Mouse (Mus musculus): ENCODE results near the gene Ptprn. TPM values are rescaled to one million over a fixed set of nuclear protein-coding genes. Genes with fewer than 3 reads are reported as not detected.

Ptprn gene
- polyA plus RNA-seq, 1 experiment, result 3.6 TPM

- Histone ChIP-seq H3K27me3 (ENCODE audit: control insufficient read depth, insufficient read depth, insufficient read length) (no peaks in the 10 kb centered on the region), H3K79me2 (ENCODE audit: control insufficient read depth, insufficient read depth) (peaks cover 27% of the 10 kb centered on the region), H3K4me3 (peak within 1 kb of the TSS; percentile 88), H3K36me3 (ENCODE audit: control insufficient read depth, insufficient read depth) (peaks cover 20% of the 10 kb centered on the region), H3ac (ENCODE audit: control insufficient read depth, insufficient read length) (peak within 1 kb of the TSS; percentile 64), H3K4me2 (ENCODE audit: low read depth) (peak within 1 kb of the TSS; percentile 94)
- peak; percentile 91 for TF ChIP-seq POLR2AphosphoS2 (IDR thresholded peaks at IDR 0.05; ENCODE audit: insufficient read length, low read depth)
- TF ChIP-seq POLR2A (IDR thresholded peaks at IDR 0.05; ENCODE audit: insufficient read length, low read depth), result peak; percentile 88
- TF ChIP-seq USF1 (IDR thresholded peaks at IDR 0.05; ENCODE audit: low read depth), result no peak
- no peak for TF ChIP-seq TCF12 (IDR thresholded peaks at IDR 0.05; ENCODE audit: insufficient read depth, poor library complexity, severe bottlenecking)
- peak; percentile 27 for TF ChIP-seq SRF (IDR thresholded peaks at IDR 0.05; ENCODE audit: control insufficient read depth, insufficient read length, low read depth)
- no peak for TF ChIP-seq TCF3 (IDR thresholded peaks at IDR 0.05; ENCODE audit: insufficient read length, low read depth)
- TF ChIP-seq REST (IDR thresholded peaks at IDR 0.05; ENCODE audit: insufficient read depth, insufficient read length), result no peak
- no peak for TF ChIP-seq E2F4 (IDR thresholded peaks at IDR 0.05; ENCODE audit: insufficient read depth)
Observed at GRCm38 (mm10) chr1:75210136-75211087, 53.9 kb downstream of the Ptprn start, which contains the start of the genes Glb1l and Stk16. Gene Glb1l, minus strand, starts transcription at chr1:75210813. Gene Stk16, plus strand, starts transcription at chr1:75210838.

DNA sequence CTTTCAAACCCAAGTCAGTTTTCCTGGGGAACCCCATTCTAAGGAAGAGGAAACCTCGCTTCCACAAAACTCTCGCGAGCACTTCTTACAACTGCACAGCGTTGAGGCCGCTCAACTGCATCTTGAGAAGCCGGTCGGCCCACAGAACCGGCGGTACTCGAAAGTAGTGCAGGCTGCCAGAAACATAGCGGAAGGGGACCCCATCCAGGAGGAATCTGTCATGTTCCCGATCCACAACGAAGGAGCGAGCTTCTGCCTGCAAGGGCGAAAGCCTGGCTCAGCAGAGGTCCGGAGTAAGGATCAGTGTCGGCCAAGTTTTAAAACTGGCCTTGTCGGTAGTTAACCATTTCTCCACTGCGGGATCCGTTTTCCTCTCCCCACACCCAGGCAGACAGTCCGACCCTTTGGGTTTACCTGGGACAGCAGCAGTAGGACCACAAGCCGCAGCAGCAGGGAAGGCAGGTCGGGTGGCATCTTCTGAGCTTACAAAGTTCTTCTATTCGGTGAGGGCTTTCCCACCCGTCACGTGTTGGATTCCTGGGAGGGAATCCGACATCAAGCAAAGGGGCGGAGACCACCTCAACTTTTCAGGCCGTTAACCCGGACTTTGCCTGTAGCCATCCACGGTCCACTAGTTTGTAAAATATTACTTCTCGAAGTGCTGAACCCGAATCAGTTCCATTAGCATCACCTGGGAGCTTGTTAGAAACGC is 55.2 kb downstream of the Ptprn start:
- Histone ChIP-seq H3K36me3 (ENCODE audit: control insufficient read depth, insufficient read depth) (peaks cover 10% of the 10 kb centered on the region), H3ac (ENCODE audit: control insufficient read depth, insufficient read length) (no peak overlapping the region)

GRCm38 (mm10) chr1:75201236-75201635 is 63.1 kb downstream of the Ptprn start:
- Histone ChIP-seq H3K4me3 (no peak overlapping the region), H3K27me3 (ENCODE audit: control insufficient read depth, insufficient read depth, insufficient read length) (no peaks in the 10 kb centered on the region), H3K36me3 (ENCODE audit: control insufficient read depth, insufficient read depth) (peaks cover 15% of the 10 kb centered on the region), H3ac (ENCODE audit: control insufficient read depth, insufficient read length) (no peak overlapping the region), H3K79me2 (ENCODE audit: control insufficient read depth, insufficient read depth) (no peaks in the 10 kb centered on the region), H3K4me2 (ENCODE audit: low read depth) (no peak overlapping the region)
- TF ChIP-seq POLR2AphosphoS2 (IDR thresholded peaks at IDR 0.05; ENCODE audit: insufficient read length, low read depth), result no peak
- TF ChIP-seq E2F4 (IDR thresholded peaks at IDR 0.05; ENCODE audit: insufficient read depth), result no peak
- TF ChIP-seq CEBPB (IDR thresholded peaks at IDR 0.05; ENCODE audit: insufficient read depth, poor library complexity, severe bottlenecking), result no peak
- TF ChIP-seq SRF (IDR thresholded peaks at IDR 0.05; ENCODE audit: control insufficient read depth, insufficient read length, low read depth), result no peak
- no peak for TF ChIP-seq TCF3 (IDR thresholded peaks at IDR 0.05; ENCODE audit: insufficient read length, low read depth)

More for the DNA sequence above, 55.2 kb downstream of the Ptprn start:
- Histone ChIP-seq H3K4me2 (ENCODE audit: low read depth) (no peak overlapping the region), H3K79me2 (ENCODE audit: control insufficient read depth, insufficient read depth) (peaks cover 22% of the 10 kb centered on the region), H3K4me3 (no peak overlapping the region), H3K27me3 (ENCODE audit: control insufficient read depth, insufficient read depth, insufficient read length) (no peaks in the 10 kb centered on the region)
- TF ChIP-seq TCF3 (IDR thresholded peaks at IDR 0.05; ENCODE audit: insufficient read length, low read depth) (no peak), USF1 (IDR thresholded peaks at IDR 0.05; ENCODE audit: low read depth) (no peak), SRF (IDR thresholded peaks at IDR 0.05; ENCODE audit: control insufficient read depth, insufficient read length, low read depth) (no peak), MAX (IDR thresholded peaks at IDR 0.05; ENCODE audit: low read depth) (no peak), POLR2AphosphoS2 (IDR thresholded peaks at IDR 0.05; ENCODE audit: insufficient read length, low read depth) (no peak), POLR2A (IDR thresholded peaks at IDR 0.05; ENCODE audit: insufficient read length, low read depth) (no peak), TCF12 (IDR thresholded peaks at IDR 0.05; ENCODE audit: insufficient read depth, poor library complexity, severe bottlenecking) (no peak), MYOG (IDR thresholded peaks at IDR 0.05; ENCODE audit: control insufficient read depth in 1 of 3, insufficient read depth in 1 of 3, insufficient read length in 2 of 3, low read depth in 2 of 3) (no peak), MYOD1 (IDR thresholded peaks at IDR 0.05; ENCODE audit: control insufficient read depth in 1 of 3, insufficient read length in 2 of 3, low read depth in 2 of 3) (no peak), REST (IDR thresholded peaks at IDR 0.05; ENCODE audit: insufficient read depth, insufficient read length) (no peak), CEBPB (IDR thresholded peaks at IDR 0.05; ENCODE audit: insufficient read depth, poor library complexity, severe bottlenecking) (no peak), E2F4 (IDR thresholded peaks at IDR 0.05; ENCODE audit: insufficient read depth) (no peak)

Other genes with a start within 250 kb of the Ptprn start
- gene Nhej1, start 139.3 kb downstream of the Ptprn start, polyA plus RNA-seq (2012; fragmentation: generic; extraction: Trizol), result 4.5 TPM
- 0.08 TPM for gene Slc23a3, start 130.6 kb downstream of the Ptprn start, polyA plus RNA-seq (2012; fragmentation: generic; extraction: Trizol)
- 53.7 TPM for gene Cnppd1, start 121.8 kb downstream of the Ptprn start, polyA plus RNA-seq (2012; fragmentation: generic; extraction: Trizol)
- gene Retreg2, start 121.7 kb downstream of the Ptprn start, polyA plus RNA-seq (2012; fragmentation: generic; extraction: Trizol), result 33.9 TPM
- gene Zfand2b, start 95.9 kb downstream of the Ptprn start, polyA plus RNA-seq (2012; fragmentation: generic; extraction: Trizol), result 43.4 TPM
- gene Abcb6, start 84.1 kb downstream of the Ptprn start, polyA plus RNA-seq (2012; fragmentation: generic; extraction: Trizol), result 61.4 TPM
- 11.4 TPM for gene Ankzf1, start 72.4 kb downstream of the Ptprn start, polyA plus RNA-seq (2012; fragmentation: generic; extraction: Trizol)
- gene Atg9a, start 72.3 kb downstream of the Ptprn start, polyA plus RNA-seq (2012; fragmentation: generic; extraction: Trizol), result 44.6 TPM
- gene Glb1l, start 53.7 kb downstream of the Ptprn start, polyA plus RNA-seq (2012; fragmentation: generic; extraction: Trizol), result 2.0 TPM
- gene Stk16, start 53.7 kb downstream of the Ptprn start, polyA plus RNA-seq (2012; fragmentation: generic; extraction: Trizol), result 86.4 TPM
- 210 TPM for gene Tuba4a, start 44.6 kb downstream of the Ptprn start, polyA plus RNA-seq (2012; fragmentation: generic; extraction: Trizol)
- gene A630095N17Rik, start 32.4 kb downstream of the Ptprn start, polyA plus RNA-seq (2012; fragmentation: generic; extraction: Trizol), result 0.11 TPM
- 54.1 TPM for gene Dnajb2, start 28.1 kb downstream of the Ptprn start, polyA plus RNA-seq (2012; fragmentation: generic; extraction: Trizol)
- gene Resp18, start 13.9 kb upstream of the Ptprn start, polyA plus RNA-seq (2012; fragmentation: generic; extraction: Trizol), result not detected
- gene Dnpep, start 53.5 kb upstream of the Ptprn start, polyA plus RNA-seq (2012; fragmentation: generic; extraction: Trizol), result 170 TPM
- 2,193 TPM for gene Des, start 95.8 kb upstream of the Ptprn start, polyA plus RNA-seq (2012; fragmentation: generic; extraction: Trizol)
- gene Speg, start 110.8 kb upstream of the Ptprn start, polyA plus RNA-seq (2012; fragmentation: generic; extraction: Trizol), result 42.3 TPM
- gene Gmppa, start 171.4 kb upstream of the Ptprn start, polyA plus RNA-seq (2012; fragmentation: generic; extraction: Trizol), result 106 TPM
- 0.28 TPM for gene Asic4, start 185.9 kb upstream of the Ptprn start, polyA plus RNA-seq (2012; fragmentation: generic; extraction: Trizol)
- gene Chpf, start 214.8 kb upstream of the Ptprn start, polyA plus RNA-seq (2012; fragmentation: generic; extraction: Trizol), result 52.1 TPM
- 0.78 TPM for gene Tmem198, start 215.0 kb upstream of the Ptprn start, polyA plus RNA-seq (2012; fragmentation: generic; extraction: Trizol)
- gene Obsl1, start 241.9 kb upstream of the Ptprn start, polyA plus RNA-seq (2012; fragmentation: generic; extraction: Trizol), result 148 TPM
- 4.7 TPM for gene Inha, start 242.6 kb upstream of the Ptprn start, polyA plus RNA-seq (2012; fragmentation: generic; extraction: Trizol)